Mouse (Mus musculus): ENCODE measurements around the gene 1500009L16Rik. TPM values are rescaled to one million over a fixed set of nuclear protein-coding genes. Genes with fewer than 3 reads are reported as not detected.
A peak's percentile ranks its signal among the peaks of the same experiment; 100 is the strongest.

The 1500009L16Rik gene
- total RNA-seq, 2 experiments from 2014 or later: 0.89 to 1.4 TPM

GRCm38 (mm10) chr10:83727846-83728245, 5.2 kb downstream of the 1500009L16Rik start:
- intact Hi-C loops (cut with DNase I): loop anchor here (5.0 kb wide), 1 partner anchor 81 kb away; the partner anchor contains the start of gene Appl2
- H3K27ac ChIP-seq: no peak overlapping the region
- H3K4me3 ChIP-seq: no peak overlapping the region
- TF ChIP-seq CTCF (IDR thresholded peaks at IDR 0.05): no peak
- DNase-seq: peak; percentile 42

GRCm38 (mm10) chr10:83728529-83728928, 5.9 kb downstream of the 1500009L16Rik start:
- no peak overlapping the region for H3K27ac ChIP-seq
- H3K4me3 ChIP-seq: no peak overlapping the region
- intact Hi-C loops (cut with DNase I): loop anchor here (5.0 kb wide), 1 partner anchor 81 kb away; the partner anchor contains the start of gene Appl2
- DNase-seq: no peak
- TF ChIP-seq CTCF (IDR thresholded peaks at IDR 0.05): no peak

GRCm38 (mm10) chr10:83729076-83729475, 6.4 kb downstream of the 1500009L16Rik start:
- Histone ChIP-seq H3K4me3 (no peak overlapping the region), H3K27ac (no peak overlapping the region)
- intact Hi-C loops (cut with DNase I): loop anchor here (5.0 kb wide), 1 partner anchor 82 kb away; the partner anchor contains the start of gene Appl2
- DNase-seq: no peak
- no peak for TF ChIP-seq CTCF (IDR thresholded peaks at IDR 0.05)

GRCm38 (mm10) chr10:83729492-83729891, 6.8 kb downstream of the 1500009L16Rik start:
- DNase-seq: peak; percentile 90
- Histone ChIP-seq H3K4me3 (no peak overlapping the region), H3K27ac (no peak overlapping the region)
- intact Hi-C loops (cut with DNase I): loop anchor here (5.0 kb wide), 1 partner anchor 82 kb away; the partner anchor contains the start of gene Appl2
- TF ChIP-seq CTCF (IDR thresholded peaks at IDR 0.05): peak; percentile 99

GRCm38 (mm10) chr10:83733725-83734124, 11.1 kb downstream of the 1500009L16Rik start:
- intact Hi-C loops (cut with DNase I): no loop called here
- no peak overlapping the region for H3K27ac ChIP-seq
- no peak for DNase-seq
- no peak for TF ChIP-seq CTCF (IDR thresholded peaks at IDR 0.05)
- H3K4me3 ChIP-seq: no peak overlapping the region

- intact Hi-C loops (cut with DNase I): no loop called here
- TF ChIP-seq CTCF (IDR thresholded peaks at IDR 0.05): no peak
- H3K27ac ChIP-seq: no peak overlapping the region
- H3K4me3 ChIP-seq: no peak overlapping the region
- no peak for DNase-seq
Measured at GRCm38 (mm10) chr10:83738996-83739655, 16.5 kb downstream of the 1500009L16Rik start.

- H3K27ac ChIP-seq: no peak overlapping the region
- peak; percentile 48 for DNase-seq
- intact Hi-C loops (cut with DNase I): no loop called here
Measured at GRCm38 (mm10) chr10:83744656-83745055, 22.0 kb downstream of the 1500009L16Rik start.

GRCm38 (mm10) chr10:83753056-83753455, 30.4 kb downstream of the 1500009L16Rik start:
- Histone ChIP-seq H3K27ac (no peak overlapping the region), H3K4me3 (no peak overlapping the region)
- no peak for TF ChIP-seq CTCF (IDR thresholded peaks at IDR 0.05)
- intact Hi-C loops (cut with DNase I): no loop called here
- no peak for DNase-seq

More at GRCm38 (mm10) chr10:83744656-83745055, 22.0 kb downstream of the 1500009L16Rik start:
- no peak overlapping the region for H3K4me3 ChIP-seq
- no peak for TF ChIP-seq CTCF (IDR thresholded peaks at IDR 0.05)

- no peak overlapping the region for H3K27ac ChIP-seq
- H3K4me3 ChIP-seq: no peak overlapping the region
- TF ChIP-seq CTCF (IDR thresholded peaks at IDR 0.05): no peak
Measured at GRCm38 (mm10) chr10:83757343-83757962, 34.8 kb downstream of the 1500009L16Rik start.

GRCm38 (mm10) chr10:83758732-83759131, 36.1 kb downstream of the 1500009L16Rik start:
- no peak overlapping the region for H3K27ac ChIP-seq
- no peak for TF ChIP-seq CTCF (IDR thresholded peaks at IDR 0.05)
- DNase-seq: no peak
- intact Hi-C loops (cut with DNase I): no loop called here
- H3K4me3 ChIP-seq: no peak overlapping the region

More at GRCm38 (mm10) chr10:83757343-83757962, 34.8 kb downstream of the 1500009L16Rik start:
- no peak for DNase-seq
- intact Hi-C loops (cut with DNase I): no loop called here

- H3K4me3 ChIP-seq: no peak overlapping the region
- DNase-seq: no peak
- TF ChIP-seq CTCF (IDR thresholded peaks at IDR 0.05): no peak
- intact Hi-C loops (cut with DNase I): no loop called here
- H3K27ac ChIP-seq: no peak overlapping the region
Measured at GRCm38 (mm10) chr10:83760535-83760934, 37.9 kb downstream of the 1500009L16Rik start.

- DNase-seq: no peak
- no peak overlapping the region for H3K27ac ChIP-seq
- no peak overlapping the region for H3K4me3 ChIP-seq
- intact Hi-C loops (cut with DNase I): no loop called here
- no peak for TF ChIP-seq CTCF (IDR thresholded peaks at IDR 0.05)
Measured at GRCm38 (mm10) chr10:83763891-83764290, 41.2 kb downstream of the 1500009L16Rik start.

GRCm38 (mm10) chr10:83766882-83767281, 44.2 kb downstream of the 1500009L16Rik start:
- Histone ChIP-seq H3K4me3 (no peak overlapping the region), H3K27ac (no peak overlapping the region)
- intact Hi-C loops (cut with DNase I): no loop called here
- no peak for TF ChIP-seq CTCF (IDR thresholded peaks at IDR 0.05)
- no peak for DNase-seq
